Mouse (Mus musculus): Measurements from ENCODE around the gene Gm572.

The Gm572 gene

GRCm38 (mm10) chr4:148667006-148667755 lies 24.1 kb downstream of the Gm572 start:
- DNase-seq (ENCODE audit: low spot score in 2 of 2), result peak; percentile 39 to 54

- no peak for DNase-seq (ENCODE audit: low spot score in 2 of 2)
Measured at GRCm38 (mm10) chr4:148671230-148671947, 28.3 kb downstream of the Gm572 start.

- DNase-seq (ENCODE audit: low spot score in 2 of 2), result no peak
Measured at GRCm38 (mm10) chr4:148675043-148675442, 31.9 kb downstream of the Gm572 start.

- peak; percentile 62 to 73 for DNase-seq (ENCODE audit: low spot score in 2 of 2)
Measured at GRCm38 (mm10) chr4:148676188-148676960, 33.3 kb downstream of the Gm572 start.

GRCm38 (mm10) chr4:148676961-148677637 lies 34.0 kb downstream of the Gm572 start:
- DNase-seq (ENCODE audit: low spot score in 2 of 2), result peak in 1 of 2 experiments; percentile 6

GRCm38 (mm10) chr4:148678105-148678504 lies 35.0 kb downstream of the Gm572 start:
- no peak for DNase-seq (ENCODE audit: low spot score in 2 of 2)

GRCm38 (mm10) chr4:148680505-148681067 lies 37.5 kb downstream of the Gm572 start:
- no peak for DNase-seq (ENCODE audit: low spot score in 2 of 2)

- peak in 1 of 2 experiments; percentile 33 for DNase-seq (ENCODE audit: low spot score in 2 of 2)
Measured at GRCm38 (mm10) chr4:148681429-148681828, 38.3 kb downstream of the Gm572 start.

GRCm38 (mm10) chr4:148682961-148683360 lies 39.8 kb downstream of the Gm572 start:
- no peak for DNase-seq (ENCODE audit: low spot score in 2 of 2)

GRCm38 (mm10) chr4:148683539-148683938 lies 40.4 kb downstream of the Gm572 start:
- DNase-seq (ENCODE audit: low spot score in 2 of 2), result no peak

- DNase-seq (ENCODE audit: low spot score in 2 of 2), result no peak
Measured at GRCm38 (mm10) chr4:148686491-148686941, 43.4 kb downstream of the Gm572 start.

GRCm38 (mm10) chr4:148688091-148688490 lies 45.0 kb downstream of the Gm572 start:
- DNase-seq (ENCODE audit: low spot score in 2 of 2), result no peak

GRCm38 (mm10) chr4:148691185-148691584 lies 48.1 kb downstream of the Gm572 start:
- no peak for DNase-seq (ENCODE audit: low spot score in 2 of 2)

- no peak for DNase-seq (ENCODE audit: low spot score in 2 of 2)
Measured at GRCm38 (mm10) chr4:148693417-148693959, 50.4 kb downstream of the Gm572 start.

GRCm38 (mm10) chr4:148704756-148705155 lies 61.6 kb downstream of the Gm572 start:
- peak in 1 of 2 experiments; percentile 8 for DNase-seq (ENCODE audit: low spot score in 2 of 2)

GRCm38 (mm10) chr4:148708836-148709235 lies 65.7 kb downstream of the Gm572 start:
- no peak for DNase-seq (ENCODE audit: low spot score in 2 of 2)

GRCm38 (mm10) chr4:148710446-148710845 lies 67.3 kb downstream of the Gm572 start:
- no peak for DNase-seq (ENCODE audit: low spot score in 2 of 2)

- DNase-seq (ENCODE audit: low spot score in 2 of 2), result no peak
Measured at GRCm38 (mm10) chr4:148711323-148711722, 68.2 kb downstream of the Gm572 start.

GRCm38 (mm10) chr4:148712632-148713031 lies 69.5 kb downstream of the Gm572 start:
- DNase-seq (ENCODE audit: low spot score in 2 of 2), result no peak

- no peak for DNase-seq (ENCODE audit: low spot score in 2 of 2)
Measured at GRCm38 (mm10) chr4:148714064-148714463, 70.9 kb downstream of the Gm572 start.

GRCm38 (mm10) chr4:148714739-148715138 lies 71.6 kb downstream of the Gm572 start:
- no peak for DNase-seq (ENCODE audit: low spot score in 2 of 2)
